Mouse (Mus musculus) liver, postnatal 0 days (tissue): Measurements from ENCODE around the gene Eif2a. TPM values are rescaled to one million over a fixed set of nuclear protein-coding genes. Genes with fewer than 3 reads are reported as not detected.

Experiments
- ATAC-seq: fragments of 200-750 bp; cut with Nextera tagmentation; 2 replicates; pipeline ENCODE4 v1.8.0; 2017; ENCODE audit warnings: mild to moderate bottlenecking, moderate library complexity
- DNase-seq: peaks from one replicate; pipeline ENCODE4 v3.0.0-alpha.2; 2016
- H3K27ac ChIP-seq: fragments of 300-500 bp; sonication (generic); 2 replicates; pipeline ENCODE4 v1.5.1; 2014; ENCODE audit warnings: antibody characterized with exemption, moderate library complexity, mild to moderate bottlenecking, low read depth
- H3K27me3 ChIP-seq: fragments of 300-500 bp; sonication (generic); 2 replicates; pipeline ENCODE4 v1.6.1; 2014; ENCODE audit warnings: low read length, control low read depth, mixed read lengths; ENCODE audit not compliant: insufficient read depth
- H3K36me3 ChIP-seq: fragments of 300-500 bp; sonication (generic); replicated peaks from 2 replicates; pipeline ENCODE4 v1.6.1; 2014; ENCODE audit warnings: mild to moderate bottlenecking, control low read depth, low read length, moderate library complexity, mixed read lengths; ENCODE audit not compliant: insufficient read depth
- H3K4me1 ChIP-seq: fragments of 300-500 bp; sonication (generic); 2 replicates; pipeline ENCODE4 v1.6.1; 2014; ENCODE audit warnings: antibody characterized with exemption, mild to moderate bottlenecking, control low read depth; ENCODE audit not compliant: insufficient read depth
- H3K4me2 ChIP-seq: fragments of 300-500 bp; sonication (generic); 2 replicates; pipeline ENCODE4 v1.6.1; 2014; ENCODE audit warnings: low read depth, mild to moderate bottlenecking, low read length, moderate library complexity, mixed read lengths
- H3K4me3 ChIP-seq: fragments of 300-500 bp; sonication (generic); 2 replicates; pipeline ENCODE4 v1.5.1; 2014; ENCODE audit warnings: low read depth, low read length
- H3K9ac ChIP-seq: fragments of 300-500 bp; sonication (generic); replicated peaks from 2 replicates; pipeline ENCODE4 v1.6.1; 2014; ENCODE audit warnings: mild to moderate bottlenecking, moderate library complexity
- H3K9me3 ChIP-seq: fragments of 300-500 bp; sonication (generic); 2 replicates; pipeline ENCODE4 v1.6.1; 2016; ENCODE audit warnings: mild to moderate bottlenecking, control low read depth, low read length, mixed read lengths
- CTCF ChIP-seq: sonication (generic); IDR thresholded peaks from 2 replicates; pipeline ENCODE4 v1.5.1; 2016; ENCODE audit warnings: antibody characterized with exemption, low read depth
- EP300 ChIP-seq: IDR thresholded peaks from 2 replicates; pipeline ENCODE4 v1.6.1; 2016; ENCODE audit warnings: antibody characterized with exemption, low read depth, mild to moderate bottlenecking
- WGBS: fragments of 180-500 bp; shearing (Covaris S2); extraction: QIAGEN DNeasy Blood & Tissue Kit; methylation state at CpG from one replicate; pipeline ENCODE4 v1.1.7; 2014; ENCODE audit not compliant: insufficient replicate concordance; 5-methylcytosine and 5-hydroxymethylcytosine counted together
- polyA plus RNA-seq: library from polyadenylated mRNA; unstranded; fragments of >200 nt; fragmentation: Nextera tagmentation; extraction: Ambion mirVana; gene quantifications from 2 replicates; pipeline ENCODE4 v1.2.1, GENCODE M21; 2015

Gene Eif2a
- polyA plus RNA-seq, 1 experiment from 2014 or later, result 20.1 TPM

DNA sequence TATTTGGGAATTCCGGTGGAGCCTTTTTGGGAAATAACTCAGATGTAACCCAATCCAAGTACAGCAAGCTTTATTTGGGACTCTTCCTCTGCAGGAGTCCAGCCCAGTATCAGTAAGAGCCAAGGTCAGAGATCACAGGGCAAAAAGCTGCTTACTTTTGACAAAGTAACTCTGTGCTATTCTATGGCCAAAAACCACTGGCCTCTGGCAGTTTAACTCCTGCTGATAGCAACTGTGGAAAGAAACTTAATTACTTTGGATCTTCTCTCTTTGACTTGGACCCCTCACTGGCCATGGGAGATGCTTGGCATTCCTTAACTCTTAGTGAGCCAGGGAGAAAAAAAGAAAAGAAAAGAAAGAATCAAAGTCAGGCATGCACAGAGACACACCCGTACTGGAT lies 35.8 kb downstream of the Eif2a start:
- H3K27me3 ChIP-seq, result no peaks in the 10 kb centered on the region
- no peak overlapping the region for H3K4me3 ChIP-seq
- no peaks in the 10 kb centered on the region for H3K9me3 ChIP-seq
- H3K36me3 ChIP-seq, result peaks cover under 1% of the 10 kb centered on the region; the same call in 1 of the 2 replicates
- ATAC-seq (no peak), DNase-seq (no peak)
- 65% methylated on average over 2 of the region's 2 CpGs for WGBS
- H3K27ac ChIP-seq, result no peak overlapping the region
- no peak for TF ChIP-seq EP300
- TF ChIP-seq CTCF, result no peak
- no peak overlapping the region for H3K4me2 ChIP-seq
- no peak overlapping the region for H3K9ac ChIP-seq
- no peaks in the 10 kb centered on the region for H3K4me1 ChIP-seq

GRCm38 (mm10) chr3:58570821-58571220 lies 45.2 kb downstream of the Eif2a start:
- no peak overlapping the region for H3K4me2 ChIP-seq
- H3K9me3 ChIP-seq, result no peaks in the 10 kb centered on the region
- no peak overlapping the region for H3K4me3 ChIP-seq
- H3K4me1 ChIP-seq, result no peaks in the 10 kb centered on the region
- H3K27ac ChIP-seq, result no peak overlapping the region
- H3K9ac ChIP-seq, result no peak overlapping the region
- TF ChIP-seq CTCF, result no peak
- TF ChIP-seq EP300, result no peak
- 81% methylated on average over 3 of the region's 3 CpGs for WGBS
- H3K27me3 ChIP-seq, result no peaks in the 10 kb centered on the region
- ATAC-seq, result no peak
- DNase-seq, result no peak
- no peaks in the 10 kb centered on the region for H3K36me3 ChIP-seq

DNA sequence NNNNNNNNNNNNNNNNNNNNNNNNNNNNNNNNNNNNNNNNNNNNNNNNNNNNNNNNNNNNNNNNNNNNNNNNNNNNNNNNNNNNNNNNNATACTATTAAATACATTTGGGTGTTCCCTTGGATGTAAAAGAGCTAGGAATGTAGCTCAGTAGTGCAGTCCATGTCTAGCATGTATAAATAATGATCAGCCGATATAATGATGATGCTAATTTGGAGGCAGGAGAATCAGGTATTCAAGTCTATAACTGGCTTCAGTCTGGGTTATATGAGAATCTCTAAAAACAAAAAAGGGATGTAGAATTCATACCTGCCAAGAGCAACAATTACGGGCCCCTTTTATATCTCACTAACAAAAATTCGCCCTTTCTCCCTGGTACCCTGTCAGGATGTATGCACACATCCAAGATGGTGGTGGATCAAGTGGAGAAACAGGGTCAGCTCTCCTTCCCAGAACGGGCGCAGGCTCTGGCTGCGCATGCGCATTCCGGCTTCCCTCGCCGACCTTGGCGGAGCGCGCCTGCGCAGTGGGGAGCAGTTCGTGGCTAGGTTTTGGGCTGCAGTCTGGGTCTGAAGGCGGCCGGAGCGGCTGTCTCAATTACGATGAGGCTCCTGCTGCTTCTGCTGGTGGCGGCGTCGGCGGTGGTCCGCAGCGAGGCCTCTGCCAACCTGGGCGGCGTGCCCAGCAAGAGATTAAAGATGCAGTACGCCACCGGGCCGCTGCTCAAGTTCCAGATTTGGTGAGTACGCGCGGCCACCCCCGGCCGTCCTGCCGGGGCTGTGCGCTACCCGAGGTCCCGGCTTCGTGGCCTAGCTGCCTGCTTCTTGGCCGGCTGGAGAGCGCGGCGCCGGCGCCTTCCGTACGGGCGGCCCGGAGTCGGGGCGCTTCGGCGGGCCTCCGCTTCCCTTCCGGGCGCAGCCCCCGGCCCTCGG lies 50.8 kb downstream of the Eif2a start, which contains the start of gene Selenot:
TSS of gene Selenot (plus strand) at position 500 of the 930 bp plus-strand sequence.
- 2% methylated on average over 50 of the region's 59 CpGs for WGBS

GRCm38 (mm10) chr3:58577067-58577503 lies 51.5 kb downstream of the Eif2a start:
- Histone ChIP-seq H3K4me1 (peaks cover 16% of the 10 kb centered on the region), H3K4me3 (peak overlapping the region; percentile 97), H3K27ac (peak overlapping the region; percentile 100), H3K9ac (peak overlapping the region; percentile 100), H3K4me2 (peak overlapping the region; percentile 67), H3K36me3 (peaks cover 7% of the 10 kb centered on the region), H3K9me3 (no peaks in the 10 kb centered on the region), H3K27me3 (no peaks in the 10 kb centered on the region)
- peak; percentile 70 for DNase-seq
- TF ChIP-seq CTCF, result no peak
- TF ChIP-seq EP300, result no peak
- 5% methylated on average over 35 of the region's 36 CpGs for WGBS
- ATAC-seq, result peak; percentile 78

More for the DNA sequence above, 50.8 kb downstream of the Eif2a start, which contains the start of gene Selenot:
- Histone ChIP-seq H3K27me3 (no peaks in the 10 kb centered on the region), H3K4me2 (peak within 1 kb of the TSS; percentile 67), H3K9me3 (no peaks in the 10 kb centered on the region), H3K4me3 (peak within 1 kb of the TSS; percentile 97), H3K36me3 (peaks cover 7% of the 10 kb centered on the region), H3K27ac (peak within 1 kb of the TSS; percentile 100), H3K4me1 (peaks cover 10% of the 10 kb centered on the region), H3K9ac (peak within 1 kb of the TSS; percentile 100)
- DNase-seq (peak; percentile 97), ATAC-seq (peak; percentile 90)
- no peak for TF ChIP-seq EP300
- TF ChIP-seq CTCF, result 0 out of 2 replicates have a peak, but pooled peaks have one; percentile 10

DNA sequence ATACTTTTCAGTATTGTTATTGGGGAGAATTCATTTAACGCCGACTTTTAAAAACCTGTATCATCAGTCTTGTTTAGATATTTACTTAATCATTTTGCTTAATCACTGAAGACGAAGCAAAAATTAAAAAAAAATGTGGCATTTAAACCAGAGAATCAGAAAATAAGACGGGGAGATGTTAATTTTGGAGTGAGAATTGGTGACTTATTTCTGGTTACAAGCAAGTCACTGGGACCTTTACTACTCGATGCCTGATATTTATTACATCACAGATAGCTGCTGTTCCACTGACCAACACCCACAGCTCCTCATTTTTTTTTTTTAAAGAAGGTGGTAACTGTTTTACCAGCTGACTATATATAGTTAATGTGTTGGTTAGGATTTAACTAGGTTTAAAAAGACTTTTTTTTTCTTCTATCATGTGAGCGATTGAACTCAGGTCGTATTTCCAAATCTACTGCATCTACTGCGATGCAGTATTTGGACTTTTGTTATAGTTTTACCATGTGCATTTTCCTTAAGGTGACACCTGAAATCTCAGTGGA lies 52.0 kb downstream of the Eif2a start:
- Histone ChIP-seq H3K4me1 (peaks cover 20% of the 10 kb centered on the region), H3K36me3 (peaks cover 7% of the 10 kb centered on the region), H3K4me3 (peak overlapping the region; percentile 97), H3K4me2 (peak overlapping the region; percentile 67), H3K9ac (peak overlapping the region; percentile 100), H3K27ac (peak overlapping the region; percentile 100), H3K9me3 (no peaks in the 10 kb centered on the region), H3K27me3 (no peaks in the 10 kb centered on the region)
- peak; percentile 26; the same call in 1 of the 2 replicates for ATAC-seq
- no peak for DNase-seq
- TF ChIP-seq CTCF (no peak), EP300 (0 out of 2 replicates have a peak, but pooled peaks have one; percentile 25)
- WGBS, result 15% methylated on average over 8 of the region's 8 CpGs

GRCm38 (mm10) chr3:58581530-58581929 lies 55.9 kb downstream of the Eif2a start:
- Histone ChIP-seq H3K4me3 (no peak overlapping the region), H3K9me3 (no peaks in the 10 kb centered on the region), H3K4me1 (peaks cover 26% of the 10 kb centered on the region), H3K27me3 (no peaks in the 10 kb centered on the region), H3K36me3 (peaks cover 15% of the 10 kb centered on the region), H3K4me2 (no peak overlapping the region), H3K27ac (no peak overlapping the region), H3K9ac (no peak overlapping the region)
- no peak for DNase-seq
- 76% methylated on average over 4 of the region's 4 CpGs for WGBS
- TF ChIP-seq CTCF (no peak), EP300 (no peak)
- no peak for ATAC-seq
